Mouse (Mus musculus): ENCODE results near the gene Fam229b.
A peak's percentile ranks its signal among the peaks of the same experiment; 100 is the strongest.

The Fam229b gene

DNA sequence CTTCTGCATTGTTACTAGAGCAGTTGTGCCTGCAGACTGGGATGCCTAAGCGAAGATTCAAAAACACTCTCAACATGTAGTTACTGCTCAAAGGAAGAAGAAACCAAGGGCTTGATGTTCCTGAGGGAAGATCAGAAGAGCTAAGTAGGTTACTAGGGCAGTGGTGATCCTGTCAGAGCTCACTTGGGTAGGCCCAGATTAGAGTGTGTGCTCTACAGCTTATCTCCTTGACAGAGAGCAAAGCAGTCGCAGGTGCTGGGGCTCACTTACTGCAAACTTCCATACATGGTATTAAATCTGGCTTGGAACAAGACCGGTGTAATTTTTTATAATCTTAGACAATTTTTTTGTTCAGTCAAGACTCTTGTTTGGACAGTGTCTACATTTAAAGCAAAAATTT, 4.1 kb upstream of the Fam229b start:
- no peak for DNase-seq (ENCODE audit: low read depth, low spot score)

DNA sequence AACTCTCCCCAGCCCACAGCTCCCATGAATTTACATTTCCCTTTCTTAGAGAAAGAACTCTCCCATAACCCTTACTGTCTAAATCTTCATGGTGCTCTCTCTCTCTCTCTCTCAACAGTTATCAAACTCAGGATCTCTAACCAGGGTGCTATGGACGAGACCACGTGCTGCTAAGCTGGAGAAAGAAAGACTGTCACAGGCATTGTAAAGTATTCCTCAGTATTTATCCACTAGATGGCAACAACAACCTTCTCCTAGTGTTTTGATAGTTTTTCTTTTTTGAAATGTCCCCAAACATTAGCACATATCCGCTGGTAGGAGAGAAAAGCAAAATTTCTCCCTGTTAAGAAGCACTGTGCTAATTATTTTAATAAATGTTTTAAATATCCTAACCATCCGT, 12.3 kb downstream of the Fam229b start:
- DNase-seq (ENCODE audit: low read depth, low spot score) = no peak

DNA sequence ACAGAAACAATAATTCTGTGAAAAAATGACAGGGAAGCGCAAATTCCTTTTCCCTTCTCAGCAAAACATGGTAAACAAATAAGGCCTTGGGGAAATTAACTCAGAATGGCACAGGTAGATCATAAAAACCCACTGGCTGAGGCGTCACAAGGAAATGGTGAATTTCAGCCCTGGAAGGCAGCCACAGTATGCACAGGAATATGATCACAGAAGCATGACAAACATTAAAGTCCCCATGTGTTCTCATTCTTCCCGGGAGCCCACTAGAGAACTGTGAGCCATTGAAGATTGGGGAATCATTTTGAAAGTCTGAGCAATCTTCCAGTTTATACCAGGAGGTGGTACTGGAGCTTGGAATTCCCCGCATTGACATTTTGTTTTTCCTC, 24.2 kb downstream of the Fam229b start:
- no peak for DNase-seq (ENCODE audit: low read depth, low spot score)

DNA sequence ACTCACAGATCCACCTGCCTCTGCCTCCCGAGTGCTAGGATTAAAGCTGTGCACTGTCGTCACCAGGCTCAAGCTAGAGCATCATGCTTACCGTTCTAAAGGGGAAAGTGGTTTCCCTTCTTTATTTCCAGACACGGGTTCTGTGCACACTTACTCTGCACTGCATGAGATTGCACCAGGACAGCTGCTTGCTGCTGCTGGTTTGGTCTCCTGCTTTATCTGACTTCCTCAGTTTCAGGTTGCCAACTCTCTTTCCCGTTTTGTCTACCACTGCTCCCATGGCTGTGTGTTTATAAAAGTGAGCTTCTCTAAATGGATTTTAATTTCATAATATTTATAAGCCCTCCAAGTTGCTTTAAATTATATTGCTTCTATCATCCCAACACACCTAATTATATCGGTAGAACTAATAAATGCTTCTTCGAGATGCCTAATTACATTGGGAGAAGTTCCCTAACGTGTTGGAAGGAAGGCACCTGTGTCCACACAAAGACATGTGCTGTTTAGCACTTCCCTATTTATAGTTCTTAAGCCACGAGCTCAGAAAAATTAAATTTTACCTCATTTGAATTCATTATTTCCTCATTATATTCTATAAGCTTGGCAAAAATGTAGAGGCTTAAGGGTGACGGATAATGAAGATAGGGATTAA, 24.8 kb downstream of the Fam229b start:
- DNase-seq (ENCODE audit: low read depth, low spot score) = no peak

DNA sequence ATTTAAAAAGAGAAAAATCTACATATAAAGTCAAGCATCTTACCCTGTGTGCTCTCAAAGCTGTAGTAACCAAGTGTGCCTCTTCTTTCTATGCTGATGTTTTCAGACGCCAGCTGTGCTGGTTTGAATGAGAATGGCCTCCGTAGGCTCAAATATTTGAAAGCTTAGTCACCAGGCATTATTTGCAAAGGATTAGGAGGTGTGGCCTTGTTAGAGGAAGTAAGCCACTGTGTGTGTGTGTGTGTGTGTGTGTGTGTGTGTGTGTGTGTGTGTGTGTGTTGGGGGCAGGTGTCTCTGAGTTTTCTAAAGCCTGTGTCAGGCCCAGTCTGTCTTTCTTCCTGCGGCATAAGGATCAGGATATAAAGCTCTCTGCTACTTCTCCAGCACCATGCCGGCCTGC, 26.8 kb downstream of the Fam229b start:
- DNase-seq (ENCODE audit: low read depth, low spot score) = peak; percentile 88

DNA sequence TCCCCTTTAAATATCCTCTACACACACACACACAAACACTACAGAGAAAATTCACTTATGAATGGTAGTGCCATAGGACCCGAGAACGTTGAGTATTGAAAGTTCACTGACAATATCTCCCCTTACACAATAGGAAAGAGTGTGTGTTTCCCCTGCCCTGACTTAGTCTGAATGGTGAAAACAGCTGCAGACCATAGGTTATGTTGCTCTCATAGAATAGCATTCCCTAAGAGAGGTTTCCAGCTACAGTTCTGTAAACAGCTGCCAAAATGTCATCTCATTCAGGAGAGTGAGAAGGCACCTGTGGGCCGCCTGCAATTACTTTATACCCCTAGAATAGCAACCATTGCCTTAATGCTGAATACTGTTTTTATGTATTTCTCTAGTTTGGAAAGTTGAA, 27.3 kb downstream of the Fam229b start:
- no peak for DNase-seq (ENCODE audit: low read depth, low spot score)

DNA sequence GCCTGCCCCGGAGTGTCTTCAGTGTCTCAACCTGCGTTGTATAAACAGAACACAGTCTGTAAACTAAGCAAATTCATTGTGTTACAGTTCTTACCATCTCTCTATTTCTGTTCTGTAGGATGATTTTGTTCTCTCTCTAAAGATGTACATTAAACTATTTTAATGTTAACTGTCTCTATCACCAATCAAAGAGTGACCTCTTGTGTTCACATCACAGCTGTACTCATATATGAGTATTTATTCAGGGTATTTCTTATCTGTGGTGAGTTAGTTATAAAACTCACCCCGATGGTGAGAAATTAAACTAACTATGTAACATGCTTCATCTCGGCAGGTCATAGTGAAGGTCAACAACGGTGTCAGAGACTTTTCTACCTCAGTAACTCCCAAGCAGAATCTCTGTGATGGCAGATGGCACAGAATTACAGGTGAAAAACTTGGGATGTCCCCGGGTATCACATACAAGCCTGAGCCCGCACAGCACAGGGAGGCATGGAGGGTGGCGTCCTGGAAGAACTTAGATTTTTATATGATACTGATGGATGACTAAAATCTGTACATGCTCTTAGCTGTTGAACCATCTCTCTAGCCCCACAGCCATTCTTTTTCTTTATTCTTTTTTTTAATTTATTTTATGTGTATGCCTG, 28.8 kb downstream of the Fam229b start:
- DNase-seq (ENCODE audit: low read depth, low spot score) = no peak

DNA sequence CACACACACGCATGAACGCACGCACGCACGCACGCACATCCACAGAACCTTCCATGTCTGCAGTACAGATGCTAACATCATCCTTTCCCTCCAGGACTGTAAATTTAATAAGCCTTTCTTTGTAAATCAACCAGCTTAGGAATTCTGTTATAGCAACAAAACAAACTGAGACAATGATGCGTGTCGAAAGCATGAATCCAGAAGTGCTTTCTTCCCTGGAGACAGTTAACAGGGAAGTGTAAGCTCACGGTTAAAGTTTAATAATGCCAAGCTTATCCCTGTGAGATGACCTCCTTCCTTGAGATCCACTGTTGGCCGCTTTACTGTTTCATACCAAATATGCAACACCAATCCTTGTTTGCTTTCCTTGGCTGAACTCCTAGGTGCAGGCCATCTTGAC, 35.0 kb downstream of the Fam229b start:
- no peak for DNase-seq (ENCODE audit: low read depth, low spot score)

DNA sequence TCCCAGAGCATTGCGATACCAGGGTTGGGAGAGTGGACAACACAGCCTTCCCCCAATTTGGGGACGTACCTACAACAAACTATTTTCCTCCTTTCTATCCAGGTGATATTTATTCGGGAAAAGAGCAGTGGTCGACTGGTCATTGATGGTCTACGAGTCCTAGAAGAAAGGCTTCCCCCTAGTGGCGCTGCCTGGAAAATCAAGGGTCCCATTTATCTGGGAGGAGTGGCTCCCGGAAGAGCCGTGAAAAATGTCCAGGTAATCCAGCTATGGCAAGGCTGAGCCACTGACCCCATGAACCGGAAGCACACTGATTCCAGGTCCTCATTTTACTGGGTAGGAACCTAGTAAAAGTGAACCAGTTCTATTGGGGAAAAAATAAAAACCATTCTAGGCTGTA, 36.7 kb downstream of the Fam229b start:
- peak; percentile 70 for DNase-seq (ENCODE audit: low read depth, low spot score)

DNA sequence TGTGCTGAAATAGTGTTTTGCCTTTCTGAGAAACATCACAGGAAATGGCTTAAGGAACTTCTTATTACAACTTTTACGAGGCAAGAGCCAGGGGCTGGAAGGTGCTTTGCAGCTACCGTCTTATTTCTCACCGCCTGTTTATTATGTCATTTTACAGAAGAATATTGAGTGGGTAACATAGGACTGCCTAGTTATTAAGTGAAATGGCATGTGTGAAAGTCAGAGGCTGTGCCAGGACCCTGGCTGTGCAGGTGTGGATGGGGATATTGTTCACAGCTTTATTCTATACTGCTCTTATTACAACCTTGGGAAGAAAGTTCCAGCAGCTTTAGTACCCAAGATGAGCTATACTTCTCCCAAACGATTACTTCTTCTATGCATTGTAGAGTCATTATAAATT, 61.7 kb downstream of the Fam229b start:
- DNase-seq (ENCODE audit: low read depth, low spot score) = no peak
